Mouse (Mus musculus) stomach, postnatal 0 days (tissue): ENCODE measurements around the gene Iars. TPM values are rescaled to one million over a fixed set of nuclear protein-coding genes. Genes with fewer than 3 reads are reported as not detected.
A peak's percentile ranks its signal among the peaks of the same experiment; 100 is the strongest.

Experiments
- ATAC-seq: fragments of 200-750 bp; cut with Nextera tagmentation; 2 replicates; pipeline ENCODE4 v1.8.0; 2017; ENCODE audit not compliant: low FRiP score, low TSS enrichment
- DNase-seq: peaks from one replicate; pipeline ENCODE4 v3.0.0-alpha.2; 2016; ENCODE audit warnings: low spot score
- H3K27ac ChIP-seq: fragments of 300-500 bp; sonication (generic); replicated peaks from 2 replicates; pipeline ENCODE4 v1.5.1; 2014; ENCODE audit warnings: mild to moderate bottlenecking, control low read depth
- H3K27me3 ChIP-seq: fragments of 300-500 bp; sonication (generic); 2 replicates; pipeline ENCODE4 v1.6.1; 2014; ENCODE audit warnings: low read length; ENCODE audit not compliant: control insufficient read depth, insufficient read depth
- H3K36me3 ChIP-seq: fragments of 300-500 bp; sonication (generic); 2 replicates; pipeline ENCODE4 v1.6.1; 2014; ENCODE audit warnings: low read length, mixed read lengths; ENCODE audit not compliant: control insufficient read depth, insufficient read depth
- H3K4me1 ChIP-seq: fragments of 300-500 bp; sonication (generic); replicated peaks from 2 replicates; pipeline ENCODE4 v1.6.1; 2014; ENCODE audit warnings: antibody characterized with exemption; ENCODE audit not compliant: control insufficient read depth, insufficient read depth
- H3K4me2 ChIP-seq: fragments of 300-500 bp; sonication (generic); replicated peaks from 2 replicates; pipeline ENCODE4 v1.6.1; 2014; ENCODE audit warnings: low read depth, mild to moderate bottlenecking, control low read depth, moderate library complexity
- H3K4me3 ChIP-seq: fragments of 300-500 bp; sonication (generic); 2 replicates; pipeline ENCODE4 v1.5.1; 2014; ENCODE audit warnings: low read depth, low read length, control low read depth
- H3K9ac ChIP-seq: fragments of 300-500 bp; sonication (generic); 2 replicates; pipeline ENCODE4 v1.6.1; 2014; ENCODE audit warnings: mild to moderate bottlenecking, low read length, control low read depth, mixed read lengths
- H3K9me3 ChIP-seq: fragments of 300-500 bp; sonication (generic); 2 replicates; pipeline ENCODE4 v1.6.1; 2016; ENCODE audit warnings: low read length; ENCODE audit not compliant: control insufficient read depth
- CTCF ChIP-seq: IDR thresholded peaks from 2 replicates; pipeline ENCODE4 v1.5.1; 2016; ENCODE audit warnings: antibody characterized with exemption, low read depth, mild to moderate bottlenecking, moderate library complexity
- EP300 ChIP-seq: optimal IDR thresholded peaks from 2 replicates; pipeline ENCODE3; 2016; ENCODE audit warnings: antibody characterized with exemption
- WGBS: fragments of 180-500 bp; shearing (Covaris S2); extraction: QIAGEN DNeasy Blood & Tissue Kit; methylation state at CpG from one replicate; pipeline ENCODE4 v1.1.7; 2014; 5-methylcytosine and 5-hydroxymethylcytosine counted together
- polyA plus RNA-seq: library from polyadenylated mRNA; unstranded; fragments of >200 nt; fragmentation: Nextera tagmentation; extraction: Ambion mirVana; gene quantifications from 2 replicates; pipeline ENCODE4 v1.2.1, GENCODE M21; 2015

Gene Iars
- polyA plus RNA-seq, result 24.0 and 24.4 TPM in 2 replicates

GRCm38 (mm10) chr13:49681351-49682232 is at the start of gene Iars:
TSS of gene Iars (plus strand) at chr13:49682100.
- DNase-seq (peak; percentile 98), ATAC-seq (peak; percentile 100)
- peak within 1 kb of the TSS; percentile 86 for H3K4me2 ChIP-seq
- H3K9me3 ChIP-seq, result no peaks in the 10 kb centered on the region
- peak within 1 kb of the TSS; percentile 79 for H3K9ac ChIP-seq
- H3K4me3 ChIP-seq, result peak within 1 kb of the TSS; percentile 77
- WGBS, result 4% methylated on average over 26 of the region's 26 CpGs
- no peaks in the 10 kb centered on the region for H3K36me3 ChIP-seq
- no peaks in the 10 kb centered on the region for H3K4me1 ChIP-seq
- TF ChIP-seq EP300, result peak; percentile 49
- TF ChIP-seq CTCF, result no peak
- peak within 1 kb of the TSS; percentile 87 for H3K27ac ChIP-seq
- H3K27me3 ChIP-seq, result no peaks in the 10 kb centered on the region

- Histone ChIP-seq H3K4me3 (no peak overlapping the region), H3K4me1 (no peaks in the 10 kb centered on the region), H3K27ac (no peak overlapping the region), H3K27me3 (no peaks in the 10 kb centered on the region), H3K9ac (no peak overlapping the region), H3K36me3 (no peaks in the 10 kb centered on the region), H3K4me2 (no peak overlapping the region), H3K9me3 (no peaks in the 10 kb centered on the region)
- TF ChIP-seq CTCF, result no peak
- TF ChIP-seq EP300, result no peak
- WGBS, result 93% methylated on average over 2 of the region's 2 CpGs
- DNase-seq (no peak), ATAC-seq (no peak)
These were observed 41.9 kb upstream of the Iars start for GRCm38 (mm10) chr13:49639965-49640364.

- H3K36me3 ChIP-seq, result no peaks in the 10 kb centered on the region
- H3K4me2 ChIP-seq, result no peak overlapping the region
- no peaks in the 10 kb centered on the region for H3K4me1 ChIP-seq
- H3K27ac ChIP-seq, result no peak overlapping the region
- no peak overlapping the region for H3K4me3 ChIP-seq
- no peak overlapping the region for H3K9ac ChIP-seq
- DNase-seq (no peak), ATAC-seq (0 out of 2 replicates have a peak, but pooled peaks have one; percentile 65)
- no peaks in the 10 kb centered on the region for H3K27me3 ChIP-seq
- H3K9me3 ChIP-seq, result no peaks in the 10 kb centered on the region
- WGBS, result 47% methylated on average over 6 of the region's 6 CpGs
- TF ChIP-seq CTCF, result peak; percentile 25
- TF ChIP-seq EP300, result no peak
These were observed 39.2 kb upstream of the Iars start for GRCm38 (mm10) chr13:49642650-49643049.

GRCm38 (mm10) chr13:49643669-49644362 is 38.1 kb upstream of the Iars start:
- Histone ChIP-seq H3K27ac (peak overlapping the region; percentile 45; the same call in 1 of the 2 replicates), H3K4me2 (no peak overlapping the region), H3K9ac (no peak overlapping the region), H3K4me3 (no peak overlapping the region), H3K36me3 (no peaks in the 10 kb centered on the region), H3K27me3 (no peaks in the 10 kb centered on the region), H3K9me3 (no peaks in the 10 kb centered on the region), H3K4me1 (no peaks in the 10 kb centered on the region)
- ATAC-seq (no peak; the same call in 1 of the 2 replicates), DNase-seq (no peak)
- TF ChIP-seq EP300 (no peak), CTCF (no peak)

GRCm38 (mm10) chr13:49644731-49645529 is 37.0 kb upstream of the Iars start:
- no peak overlapping the region for H3K4me3 ChIP-seq
- ATAC-seq (peak; percentile 71), DNase-seq (no peak)
- no peaks in the 10 kb centered on the region for H3K4me1 ChIP-seq
- H3K9me3 ChIP-seq, result no peaks in the 10 kb centered on the region
- 32% methylated on average over 2 of the region's 2 CpGs for WGBS
- no peaks in the 10 kb centered on the region for H3K27me3 ChIP-seq
- no peaks in the 10 kb centered on the region for H3K36me3 ChIP-seq
- no peak overlapping the region for H3K4me2 ChIP-seq
- peak; percentile 79 for TF ChIP-seq CTCF
- peak; percentile 44 for TF ChIP-seq EP300
- H3K9ac ChIP-seq, result no peak overlapping the region
- peak overlapping the region; percentile 35 for H3K27ac ChIP-seq
